Mouse (Mus musculus) adrenal gland, adult (tissue): ENCODE data around the gene Gtpbp4.
"Not testable (repeated sequence)": the region's sequence is repeated elsewhere in the genome, so short reads cannot be mapped to it uniquely, and the experiment has no call there.

ENCODE experiments used
- DNase-seq, 2 experiments: peaks; one replicate each; pipeline ENCODE4 v3.0.0; 2022 to 2023; ENCODE audit warnings: low spot score in 1 of 2; ENCODE audit not compliant: inconsistent age in 2 of 2

Gene Gtpbp4

GRCm38 (mm10) chr13:8992231-8992630 lies 3.7 kb downstream of the Gtpbp4 start:
- no peak for DNase-seq

- DNase-seq = no peak
Measured at GRCm38 (mm10) chr13:8972972-8973371, 22.9 kb downstream of the Gtpbp4 start.

- DNase-seq = no peak
Measured at GRCm38 (mm10) chr13:8972369-8972768, 23.5 kb downstream of the Gtpbp4 start.

- DNase-seq = no peak
Measured at GRCm38 (mm10) chr13:8967742-8968141, 28.1 kb downstream of the Gtpbp4 start.

GRCm38 (mm10) chr13:8965224-8965623 lies 30.7 kb downstream of the Gtpbp4 start:
- peak in 1 of 2 experiments; percentile 41 for DNase-seq

- peak; percentile 22 to 79 for DNase-seq
Measured at GRCm38 (mm10) chr13:8962266-8962665, 33.6 kb downstream of the Gtpbp4 start.

GRCm38 (mm10) chr13:8961128-8961888 lies 34.6 kb downstream of the Gtpbp4 start:
- not testable (repeated sequence) for DNase-seq

GRCm38 (mm10) chr13:8959554-8959953 lies 36.3 kb downstream of the Gtpbp4 start:
- DNase-seq = not testable (repeated sequence)

GRCm38 (mm10) chr13:8959058-8959457 lies 36.8 kb downstream of the Gtpbp4 start:
- not testable (repeated sequence) for DNase-seq

- not testable (repeated sequence) for DNase-seq
Measured at GRCm38 (mm10) chr13:8956873-8957272, 39.0 kb downstream of the Gtpbp4 start.

- DNase-seq = not testable (repeated sequence)
Measured at GRCm38 (mm10) chr13:8955127-8955526, 40.8 kb downstream of the Gtpbp4 start.

GRCm38 (mm10) chr13:8952563-8952962 lies 43.3 kb downstream of the Gtpbp4 start, which contains the start of gene Idi2:
Gene Idi2 (plus strand): TSS chr13:8952863.
- not testable (repeated sequence) for DNase-seq

- not testable (repeated sequence) for DNase-seq
Measured at GRCm38 (mm10) chr13:8948131-8948530, 47.8 kb downstream of the Gtpbp4 start, which contains the start of gene Gm9745. Gene Gm9745 (minus strand): TSS chr13:8948231.

GRCm38 (mm10) chr13:8943828-8944227 lies 52.1 kb downstream of the Gtpbp4 start:
- not testable (repeated sequence) for DNase-seq

GRCm38 (mm10) chr13:8941701-8942100 lies 54.2 kb downstream of the Gtpbp4 start:
- not testable (repeated sequence) for DNase-seq

GRCm38 (mm10) chr13:8941110-8941509 lies 54.8 kb downstream of the Gtpbp4 start:
- DNase-seq = not testable (repeated sequence)

- not testable (repeated sequence) for DNase-seq
Measured at GRCm38 (mm10) chr13:8937611-8938140, 58.2 kb downstream of the Gtpbp4 start.

- DNase-seq = no peak
Measured at GRCm38 (mm10) chr13:8933499-8933898, 62.4 kb downstream of the Gtpbp4 start.
